Mouse (Mus musculus) adrenal gland, postnatal 25 days (tissue): ENCODE results near the gene Trim27. TPM values are rescaled to one million over a fixed set of nuclear protein-coding genes. Genes with fewer than 3 reads are reported as not detected.

Experiments used
- DNase-seq: peaks from one replicate; pipeline ENCODE4 v3.0.0; 2021; ENCODE audit warnings: mixed read lengths
- long read RNA-seq: library from polyadenylated mRNA; stranded (forward); transcript quantifications from one replicate; pipeline ENCODE4 v2.0.0, GENCODE M21; 2021
- total RNA-seq: library from RNA; stranded (reverse); gene quantifications from 2 replicates; pipeline ENCODE4 v1.2.3, GENCODE M21; 2021

Gene Trim27
- total RNA-seq: 49.2 and 59.6 TPM in 2 replicates
- long read RNA-seq, full-length matches to known transcripts: 66 of 73 reads
- long read RNA-seq, partial matches to known transcripts: 3 of 73 reads
- long read RNA-seq, other reads (novel, unspliced or antisense): 4 of 73 reads

DNA sequence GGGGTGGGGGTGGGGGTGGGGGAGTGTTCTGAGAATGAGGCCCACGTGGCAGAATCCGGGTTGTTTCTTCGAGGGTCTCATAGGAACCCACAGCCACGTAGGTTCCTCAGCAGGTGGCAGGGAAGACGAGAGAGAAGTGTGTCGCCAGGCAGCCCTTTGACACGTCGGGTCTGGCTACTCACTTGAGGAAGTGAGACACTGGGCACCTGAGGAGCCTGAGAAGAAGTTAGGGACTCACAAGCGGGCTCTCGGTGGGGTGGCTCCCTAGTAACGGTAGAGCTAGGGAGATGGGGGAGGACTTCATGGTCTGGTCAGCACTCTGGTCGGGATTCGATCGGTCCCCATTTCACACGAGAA lies at the start of gene Trim27:
Gene Trim27, plus strand, starts transcription at position 79 of the 357 bp plus-strand sequence.
- no peak for DNase-seq

DNA sequence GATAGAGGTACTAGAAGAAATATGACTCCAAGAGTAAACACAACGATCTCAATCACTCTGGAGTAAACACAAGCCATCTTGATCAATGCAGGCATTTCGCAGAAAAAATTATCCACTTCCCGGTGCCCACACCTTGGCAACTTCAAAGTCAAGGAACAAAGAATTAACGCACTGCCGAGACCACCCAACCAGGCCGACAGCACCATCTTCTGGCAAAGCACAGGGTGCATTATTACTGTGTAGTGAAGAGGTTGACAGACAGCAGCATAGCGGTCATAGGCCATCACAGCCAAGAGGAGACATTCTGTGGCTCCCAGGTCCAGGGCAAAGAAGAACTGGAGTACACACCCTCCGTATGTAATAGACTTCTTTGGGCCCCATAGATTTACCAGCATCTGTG lies 36.8 kb upstream of the Trim27 start:
- peak; percentile 18 for DNase-seq

- DNase-seq: no peak
Observed at GRCm38 (mm10) chr13:21145767-21146166, 33.5 kb upstream of the Trim27 start, which contains the start of gene Olfr1368. Gene Olfr1368 (minus strand): TSS chr13:21145867.

DNA sequence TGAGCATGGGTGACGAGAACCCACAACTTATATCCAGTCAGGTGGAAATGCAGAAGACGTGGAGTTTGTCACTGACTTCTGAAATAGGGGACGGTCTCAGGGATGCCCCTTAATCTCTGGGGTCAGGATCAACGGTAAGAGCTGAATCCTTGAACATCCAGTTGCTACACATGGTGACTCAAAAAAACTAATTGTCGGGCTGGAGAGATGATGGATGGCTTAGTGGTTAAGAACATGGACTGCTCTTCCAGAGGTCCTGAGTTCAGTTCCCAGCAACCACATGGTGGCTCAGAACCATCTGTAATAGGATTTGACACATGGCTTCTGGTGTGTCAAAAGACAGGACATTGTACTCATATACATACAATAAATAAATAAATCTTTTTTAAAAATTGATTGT lies 23.4 kb upstream of the Trim27 start:
- no peak for DNase-seq

DNA sequence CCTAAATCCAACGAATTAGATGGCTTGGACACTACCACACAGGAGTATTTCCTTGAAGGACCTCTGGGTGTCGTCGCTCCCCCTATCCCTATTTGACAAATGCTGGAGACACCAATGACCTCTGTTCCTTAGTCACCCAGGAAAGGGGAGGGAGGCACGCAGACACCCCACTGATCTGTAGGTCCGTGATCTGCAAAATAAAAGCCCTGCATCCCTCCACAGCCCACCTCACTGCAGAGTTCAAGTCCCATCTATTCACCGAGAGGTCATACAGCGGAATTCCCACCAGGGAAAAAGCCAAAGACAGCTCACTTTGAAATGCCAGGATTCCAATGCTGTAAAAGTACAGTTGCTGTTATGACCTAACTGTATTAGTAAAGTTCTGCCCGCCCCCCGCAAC lies 21.2 kb upstream of the Trim27 start:
- DNase-seq: no peak

GRCm38 (mm10) chr13:21158785-21159474 lies 20.3 kb upstream of the Trim27 start:
- peak; percentile 88 for DNase-seq

GRCm38 (mm10) chr13:21159475-21159819 lies 19.8 kb upstream of the Trim27 start:
- DNase-seq: no peak

GRCm38 (mm10) chr13:21160041-21160511 lies 19.2 kb upstream of the Trim27 start:
- no peak for DNase-seq

DNA sequence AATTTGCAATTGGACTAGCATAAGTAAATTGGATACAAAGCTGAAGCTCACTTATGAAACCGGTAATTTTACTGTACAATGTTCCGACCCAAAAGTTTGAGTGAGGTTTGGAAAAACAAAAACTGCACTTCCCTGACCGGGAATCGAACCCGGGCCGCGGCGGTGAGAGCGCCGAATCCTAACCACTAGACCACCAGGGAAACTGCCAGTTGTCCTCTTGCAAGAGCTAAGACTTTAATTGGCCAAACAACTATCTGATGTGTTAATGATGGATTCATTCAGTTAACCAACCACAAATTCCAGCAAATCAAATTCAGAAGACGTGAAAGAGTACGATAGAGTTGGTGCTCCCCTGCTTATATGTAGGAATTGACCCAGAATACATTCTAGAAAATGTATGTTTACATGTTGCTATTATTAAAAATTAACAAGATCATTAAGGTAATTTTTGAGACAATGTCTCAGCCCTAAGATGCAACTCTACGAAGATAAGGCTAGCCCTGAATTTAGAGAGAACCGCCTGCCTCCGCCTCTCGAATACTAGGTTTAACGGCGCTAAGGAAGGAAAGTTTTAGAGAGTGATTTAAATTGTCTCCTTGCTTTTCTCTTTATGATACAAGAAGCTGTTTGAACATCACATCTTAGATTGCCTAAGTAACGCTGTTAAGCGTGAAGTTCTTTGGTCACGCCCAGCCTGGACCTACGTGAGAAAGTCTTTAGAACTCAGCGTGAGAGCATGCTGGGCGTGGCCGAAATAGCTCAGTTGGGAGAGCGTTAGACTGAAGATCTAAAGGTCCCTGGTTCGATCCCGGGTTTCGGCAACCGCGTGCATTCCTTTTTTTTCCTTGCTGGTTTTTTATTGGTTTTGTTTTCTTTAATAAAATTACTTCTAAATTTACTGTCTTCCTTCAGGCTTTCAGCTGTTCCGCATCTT lies 18.3 kb upstream of the Trim27 start:
- peak; percentile 88 for DNase-seq

DNA sequence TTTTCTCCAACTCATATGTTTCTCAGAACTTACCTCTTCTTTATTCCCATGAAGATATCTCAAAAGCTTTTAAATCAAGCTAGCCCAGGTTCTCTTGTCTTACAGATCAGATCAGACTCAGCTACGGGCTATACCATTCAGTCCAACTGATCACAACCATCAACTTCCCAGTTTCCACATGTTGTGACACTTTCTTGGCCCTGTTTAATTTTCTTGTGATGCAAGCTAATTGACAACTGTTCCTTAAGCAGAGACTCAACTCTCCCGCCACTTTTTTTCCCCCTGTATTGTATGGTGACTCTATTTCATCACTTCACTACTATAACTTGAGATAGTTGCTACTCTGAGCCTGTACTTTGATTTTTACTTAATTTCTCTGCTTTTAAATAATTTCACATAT lies 17.7 kb upstream of the Trim27 start:
- no peak for DNase-seq

DNA sequence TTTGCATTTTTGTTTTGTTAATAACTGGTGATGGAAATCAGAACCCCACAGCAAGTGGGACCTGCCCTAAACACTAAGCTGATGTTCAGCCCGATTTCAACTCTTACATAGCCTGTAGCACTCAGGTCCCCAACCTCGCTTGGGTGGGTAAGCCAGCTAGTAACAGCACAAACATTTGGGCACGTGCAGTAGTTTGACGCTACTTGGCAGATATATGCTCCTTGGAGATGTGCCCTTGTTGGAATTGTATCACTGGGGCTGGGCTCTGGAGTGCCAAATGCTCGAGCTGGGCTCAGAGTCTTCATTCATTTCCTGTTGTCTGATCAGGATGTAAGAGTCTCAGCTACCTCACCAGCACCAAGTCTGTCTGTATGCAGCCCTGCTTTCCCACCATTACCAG lies 16.7 kb upstream of the Trim27 start:
- no peak for DNase-seq

- DNase-seq: peak; percentile 65
Observed at GRCm38 (mm10) chr13:21166936-21167909, 12.0 kb upstream of the Trim27 start.

GRCm38 (mm10) chr13:21167910-21168300 lies 11.3 kb upstream of the Trim27 start:
- no peak for DNase-seq

DNA sequence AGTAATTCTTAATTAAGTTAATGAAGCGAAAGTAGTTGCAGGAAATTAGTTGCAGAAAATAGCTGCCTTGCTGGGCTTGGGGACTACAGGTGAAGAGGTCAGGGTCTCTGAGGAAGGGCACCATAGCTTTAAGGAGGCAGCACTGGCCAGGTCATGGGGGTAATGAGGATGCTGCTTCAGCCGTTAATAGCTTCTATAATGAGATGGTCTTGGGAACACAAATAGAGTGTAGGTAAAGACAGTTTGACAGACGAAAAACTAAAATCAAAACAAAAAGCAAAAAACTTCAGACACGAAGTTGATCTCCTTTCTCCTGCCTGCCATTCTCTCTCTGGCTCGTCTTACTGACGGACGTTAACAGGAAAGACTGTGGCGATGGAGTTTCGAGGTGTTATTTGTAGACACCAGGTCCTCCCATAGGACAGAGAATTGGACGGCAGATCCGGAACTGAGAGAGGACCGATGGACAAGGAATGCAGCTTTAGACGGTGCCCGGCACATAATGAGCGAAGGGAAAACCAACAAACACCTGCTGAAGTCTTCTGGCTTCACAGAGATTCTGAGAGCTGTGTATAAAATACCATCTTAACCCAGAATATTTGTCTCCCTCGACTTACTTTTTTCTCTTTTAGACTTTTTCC lies 10.8 kb upstream of the Trim27 start:
- peak; percentile 18 for DNase-seq

GRCm38 (mm10) chr13:21169121-21169656 lies 10.1 kb upstream of the Trim27 start:
- no peak for DNase-seq

DNA sequence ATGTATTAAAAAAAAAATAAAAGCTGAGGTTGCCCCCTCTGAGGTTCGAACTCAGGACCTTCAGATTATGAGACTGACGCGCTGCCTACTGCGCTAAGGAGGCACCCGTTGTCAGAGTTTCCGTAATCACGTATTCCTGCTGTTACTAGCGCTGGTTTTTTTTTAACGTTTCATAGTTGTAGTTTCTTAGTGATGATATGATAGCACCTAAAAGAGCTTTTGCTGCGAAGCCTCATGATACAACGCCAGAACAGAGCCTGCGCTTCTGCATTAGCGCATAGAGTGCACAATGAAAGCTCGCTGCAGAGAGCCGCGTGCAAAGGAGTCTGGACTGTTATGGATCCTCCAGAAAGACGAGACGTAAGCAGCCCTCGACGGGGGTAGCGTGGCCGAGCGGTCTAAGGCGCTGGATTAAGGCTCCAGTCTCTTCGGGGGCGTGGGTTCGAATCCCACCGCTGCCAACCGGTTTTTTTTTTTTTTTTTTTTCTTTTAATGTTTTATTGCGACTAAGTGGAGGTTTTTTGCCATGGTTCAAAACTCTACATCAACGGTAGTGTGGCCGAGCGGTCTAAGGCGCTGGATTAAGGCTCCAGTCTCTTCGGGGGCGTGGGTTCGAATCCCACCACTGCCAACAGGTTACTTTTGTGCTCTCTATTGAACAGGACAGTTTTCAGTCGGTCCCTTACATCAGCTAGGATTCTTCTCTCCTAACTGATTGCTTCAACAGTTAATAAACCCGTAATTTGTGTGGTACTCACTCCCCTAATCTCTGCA lies 9.4 kb upstream of the Trim27 start:
- DNase-seq: peak; percentile 74

- no peak for DNase-seq
Observed at GRCm38 (mm10) chr13:21170431-21171155, 8.7 kb upstream of the Trim27 start.

GRCm38 (mm10) chr13:21171156-21171530 lies 8.1 kb upstream of the Trim27 start:
- DNase-seq: no peak

DNA sequence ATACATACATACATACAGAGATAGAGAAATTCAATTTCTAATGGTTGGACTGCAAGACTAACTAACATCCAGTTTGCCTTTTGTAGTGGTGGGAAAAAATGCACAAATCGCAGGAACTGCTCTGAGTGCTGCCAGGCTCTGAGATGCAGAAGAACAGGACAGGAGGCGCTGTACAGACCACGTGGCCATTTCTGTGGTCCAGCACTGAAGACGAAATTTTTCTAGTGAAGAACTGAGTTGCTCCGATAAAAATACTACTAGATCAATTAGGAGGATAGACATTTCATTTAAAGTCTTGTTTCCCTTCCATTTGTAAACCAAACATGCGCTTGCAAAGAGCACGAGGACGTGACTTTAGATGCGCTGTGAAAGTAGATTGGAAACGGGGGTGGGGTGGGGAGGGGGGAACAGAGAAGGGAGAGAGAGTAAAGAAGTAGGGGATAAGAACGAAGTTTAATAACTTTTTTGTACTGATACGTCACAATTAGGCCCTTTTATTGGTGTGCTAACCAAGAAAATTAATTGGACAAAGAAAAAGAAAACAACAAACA lies 7.6 kb upstream of the Trim27 start:
- DNase-seq: peak; percentile 15
